Mouse (Mus musculus): ENCODE results near the gene Nprl3.

- TF ChIP-seq CTCF (conservative IDR thresholded peaks at IDR 0.05; ENCODE audit: insufficient read depth, insufficient read length, low read depth, low read length) (no peak), POLR2A (IDR thresholded peaks at IDR 0.05; ENCODE audit: low read depth, low read length) (no peak)
Observed at GRCm38 (mm10) chr11:32190603-32191110, 76.8 kb downstream of the Nprl3 start.

Data from kidney, adult 2 months (tissue).